Mouse (Mus musculus) embryo, embryonic 9.5 days (tissue): ENCODE measurements around the gene Gm13289.
"Not testable (repeated sequence)": the region's sequence is repeated elsewhere in the genome, so short reads cannot be mapped to it uniquely, and the experiment has no call there.

ENCODE experiments used
- DNase-seq: peaks from one replicate; pipeline ENCODE4 v3.0.0-alpha.2; 2017; ENCODE audit errors: extremely low spot score

Gm13289 gene

GRCm38 (mm10) chr4:88776622-88777021 lies at the start of gene Gm13289:
TSS of gene Gm13289 (plus strand) at chr4:88776922.
- DNase-seq, result not testable (repeated sequence)

- DNase-seq, result peak; percentile 27
These were observed 49.4 kb upstream of the Gm13289 start for GRCm38 (mm10) chr4:88727324-88727723.

GRCm38 (mm10) chr4:88738480-88738879 lies 38.2 kb upstream of the Gm13289 start:
- DNase-seq, result peak; percentile 80

- no peak for DNase-seq
These were observed 37.7 kb upstream of the Gm13289 start for GRCm38 (mm10) chr4:88739036-88739435.

- no peak for DNase-seq
These were observed 35.3 kb upstream of the Gm13289 start for GRCm38 (mm10) chr4:88741426-88741825.

GRCm38 (mm10) chr4:88742771-88743371 lies 33.9 kb upstream of the Gm13289 start:
- DNase-seq, result no peak

- DNase-seq, result no peak
These were observed 32.5 kb upstream of the Gm13289 start for GRCm38 (mm10) chr4:88744207-88744606.

GRCm38 (mm10) chr4:88749926-88750325 lies 26.8 kb upstream of the Gm13289 start:
- no peak for DNase-seq

GRCm38 (mm10) chr4:88754818-88755340 lies 21.8 kb upstream of the Gm13289 start, which contains the start of gene Gm13271:
TSS of gene Gm13271 (plus strand) at chr4:88754868.
- not testable (repeated sequence) for DNase-seq

GRCm38 (mm10) chr4:88756581-88757513 lies 19.9 kb upstream of the Gm13289 start:
- peak; percentile 52 for DNase-seq

GRCm38 (mm10) chr4:88757628-88758031 lies 19.1 kb upstream of the Gm13289 start:
- DNase-seq, result peak; percentile 80

GRCm38 (mm10) chr4:88758751-88759150 lies 18.0 kb upstream of the Gm13289 start:
- not testable (repeated sequence) for DNase-seq

GRCm38 (mm10) chr4:88759610-88760268 lies 17.0 kb upstream of the Gm13289 start, which contains the start of gene Gm13283:
TSS of gene Gm13283 (plus strand) at chr4:88760119.
- not testable (repeated sequence) for DNase-seq

GRCm38 (mm10) chr4:88760431-88760830 lies 16.3 kb upstream of the Gm13289 start:
- DNase-seq, result peak; percentile 56

GRCm38 (mm10) chr4:88761776-88762175 lies 14.9 kb upstream of the Gm13289 start:
- DNase-seq, result not testable (repeated sequence)

GRCm38 (mm10) chr4:88762341-88762740 lies 14.4 kb upstream of the Gm13289 start:
- not testable (repeated sequence) for DNase-seq

- DNase-seq, result peak; percentile 68
These were observed 13.2 kb upstream of the Gm13289 start for GRCm38 (mm10) chr4:88763384-88764018.

GRCm38 (mm10) chr4:88773534-88773933 lies 3.2 kb upstream of the Gm13289 start, which contains the start of gene Gm13290:
TSS of gene Gm13290 (plus strand) at chr4:88773834.
- not testable (repeated sequence) for DNase-seq

GRCm38 (mm10) chr4:88779550-88779949 lies 2.8 kb downstream of the Gm13289 start, which contains the start of gene Gm13272:
TSS of gene Gm13272 (plus strand) at chr4:88779850.
- DNase-seq, result not testable (repeated sequence)

- DNase-seq, result not testable (repeated sequence)
These were observed 3.6 kb downstream of the Gm13289 start for GRCm38 (mm10) chr4:88780320-88780719.

GRCm38 (mm10) chr4:88781831-88782230 lies 5.1 kb downstream of the Gm13289 start, which contains the start of gene Ifnz:
TSS of gene Ifnz (plus strand) at chr4:88782131.
- DNase-seq, result not testable (repeated sequence)
